Mouse (Mus musculus) hindbrain, embryonic 14.5 days (tissue): Measurements from ENCODE around the gene Olfr1361. TPM values are rescaled to one million over a fixed set of nuclear protein-coding genes. Genes with fewer than 3 reads are reported as not detected.

Experiments used
- polyA plus RNA-seq: library from polyadenylated mRNA; unstranded; fragments of >200 nt; fragmentation: Nextera tagmentation; extraction: Ambion mirVana; gene quantifications from 2 replicates; pipeline ENCODE4 v1.2.1, GENCODE M21; 2014

Olfr1361 gene
- polyA plus RNA-seq, 1 experiment from 2014 or later, result not detected

Other genes starting within 250 kb of the Olfr1361 start
- 3.3 and 3.7 TPM in 2 replicates for gene Pgbd1, start 222.3 kb downstream of the Olfr1361 start, polyA plus RNA-seq
- 14.1 and 17.4 TPM in 2 replicates for gene Zscan26, start 209.7 kb downstream of the Olfr1361 start, polyA plus RNA-seq
- gene Nkapl, start 194.9 kb downstream of the Olfr1361 start, polyA plus RNA-seq, result 3.0 and 3.7 TPM in 2 replicates
- gene Zkscan4, start 184.5 kb downstream of the Olfr1361 start, polyA plus RNA-seq, result 8.9 and 9.9 TPM in 2 replicates
- gene Gm10065, start 183.9 kb downstream of the Olfr1361 start, polyA plus RNA-seq, result not detected in 2 replicates
- gene AK157302, start 168.2 kb downstream of the Olfr1361 start, polyA plus RNA-seq, result 0.25 and 0.42 TPM in 2 replicates
- 5.4 and 6.6 TPM in 2 replicates for gene Gm11273, start 162.0 kb downstream of the Olfr1361 start, polyA plus RNA-seq
- 7.4 and 8.0 TPM in 2 replicates for gene Zkscan8, start 132.3 kb downstream of the Olfr1361 start, polyA plus RNA-seq
- gene Olfr1366, start 120.6 kb downstream of the Olfr1361 start, polyA plus RNA-seq, result 0.08 and 0.21 TPM in 2 replicates
- 0.04 TPM in 1 of 2 replicates, not detected in the other for gene Olfr1535, start 103.5 kb downstream of the Olfr1361 start, polyA plus RNA-seq
- not detected in 2 replicates for gene Olfr1364, start 81.6 kb downstream of the Olfr1361 start, polyA plus RNA-seq
- not detected in 2 replicates for gene Olfr1362, start 49.4 kb downstream of the Olfr1361 start, polyA plus RNA-seq
- not detected in 2 replicates for gene Olfr11, start 20.9 kb downstream of the Olfr1361 start, polyA plus RNA-seq
- not detected in 2 replicates for gene Olfr1360, start 14.0 kb upstream of the Olfr1361 start, polyA plus RNA-seq
- gene Olfr1359, start 34.7 kb upstream of the Olfr1361 start, polyA plus RNA-seq, result not detected in 2 replicates
- not detected in 2 replicates for gene Hist1h2bl, start 52.8 kb upstream of the Olfr1361 start, polyA plus RNA-seq
- gene Hist1h2ai, start 53.0 kb upstream of the Olfr1361 start, polyA plus RNA-seq, result 5.4 and 7.5 TPM in 2 replicates
- 2.4 and 3.2 TPM in 2 replicates for gene Hist1h3h, start 54.3 kb upstream of the Olfr1361 start, polyA plus RNA-seq
- gene Hist1h2bm, start 58.7 kb upstream of the Olfr1361 start, polyA plus RNA-seq, result 1.4 TPM in 2 replicates
- 0.33 and 0.64 TPM in 2 replicates for gene Hist1h4j, start 71.7 kb upstream of the Olfr1361 start, polyA plus RNA-seq
- 2.0 and 2.7 TPM in 2 replicates for gene Hist1h4k, start 87.1 kb upstream of the Olfr1361 start, polyA plus RNA-seq
- gene Hist1h2ak, start 90.4 kb upstream of the Olfr1361 start, polyA plus RNA-seq, result 2.4 and 3.4 TPM in 2 replicates
- not detected in 2 replicates for gene Hist1h2bn, start 90.7 kb upstream of the Olfr1361 start, polyA plus RNA-seq
- 1.6 and 1.7 TPM in 2 replicates for gene Hist1h1b, start 117.2 kb upstream of the Olfr1361 start, polyA plus RNA-seq
- 37.4 and 39.0 TPM in 2 replicates for gene Hist1h3i, start 120.0 kb upstream of the Olfr1361 start, polyA plus RNA-seq
- gene Hist1h2an, start 123.8 kb upstream of the Olfr1361 start, polyA plus RNA-seq, result 1.3 TPM in 1 of 2 replicates, not detected in the other
- 0.82 and 1.1 TPM in 2 replicates for gene Hist1h2bp, start 124.1 kb upstream of the Olfr1361 start, polyA plus RNA-seq
- 3.5 and 3.6 TPM in 2 replicates for gene Hist1h2bq, start 146.8 kb upstream of the Olfr1361 start, polyA plus RNA-seq
- not detected in 2 replicates for gene Hist1h2ao, start 147.1 kb upstream of the Olfr1361 start, polyA plus RNA-seq
- gene Hist1h4m, start 148.4 kb upstream of the Olfr1361 start, polyA plus RNA-seq, result not detected in 2 replicates
- gene Hist1h4n, start 168.8 kb upstream of the Olfr1361 start, polyA plus RNA-seq, result 5.5 and 8.9 TPM in 2 replicates
- gene Hist1h2ap, start 170.1 kb upstream of the Olfr1361 start, polyA plus RNA-seq, result 574 and 576 TPM in 2 replicates
- 3.8 TPM in 2 replicates for gene Hist1h2br, start 170.4 kb upstream of the Olfr1361 start, polyA plus RNA-seq